ENCODE assay signal across 7 mouse cellular contexts in the genomic region with DNA sequence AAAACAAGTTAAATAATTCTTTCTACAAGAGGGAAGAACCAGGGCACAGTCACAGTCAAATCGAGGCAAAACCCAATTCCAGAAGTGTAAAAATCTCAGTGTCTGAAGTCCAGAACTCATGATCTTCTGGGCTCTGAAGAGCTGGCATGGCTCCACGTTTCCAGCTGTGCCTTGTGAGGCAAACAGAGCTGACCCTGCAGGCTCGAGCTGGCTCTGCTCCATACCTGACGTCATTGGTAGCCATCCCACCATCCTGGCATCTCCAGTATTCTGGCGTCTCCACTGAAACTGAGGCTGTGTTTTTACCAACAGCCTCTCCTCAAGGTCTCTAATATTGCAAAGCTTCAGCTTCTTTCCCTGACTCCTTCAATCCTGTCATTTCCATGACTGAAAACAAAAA.
DNase-seq lines count a peak whose midpoint lies in the region; ATAC-seq and TF ChIP-seq lines count a peak whose summit lies in the region.

No protein-coding gene starts in this region.

- H3K4me1 ChIP-seq in kidney, adult 2 months (ENCODE audit: control insufficient read depth, insufficient read depth, low read length), result no peaks in the 10 kb centered on the region; the same call in 1 of the 2 replicates
- H3K4me1 ChIP-seq in kidney, embryonic 15.5 days, result no peaks in the 10 kb centered on the region
- no peaks in the 10 kb centered on the region for H3K4me1 ChIP-seq in intestine, embryonic 15.5 days (replicated peaks)

- no peak for ATAC-seq in kidney, embryonic 15.5 days (replicated peaks; ENCODE audit: low FRiP score)
- no peak for ATAC-seq in Patski
- no peak for ATAC-seq in intestine, embryonic 15.5 days

- 43% methylated on average over 5 of the region's 5 CpGs for WGBS in kidney, adult 2 months
- WGBS in kidney, embryonic 15.5 days, result 71% methylated on average over 5 of the region's 5 CpGs
- 44% methylated on average over 5 of the region's 5 CpGs for WGBS in intestine, embryonic 15.5 days

- DNase-seq in kidney, adult 2 months, result peak; percentile 38
- DNase-seq in Patski (ENCODE audit: low read depth, low spot score), result peak; percentile 9
- peak; percentile 2 for DNase-seq in cerebellum, adult 8-10 months
- peak; percentile 56 to 70 for DNase-seq in kidney, postnatal 25 days
- no peak for DNase-seq in T-cell, adult 2 months (ENCODE audit: low spot score)

- H3K9me3 ChIP-seq in kidney, embryonic 15.5 days (replicated peaks), result no peaks in the 10 kb centered on the region
- H3K9me3 ChIP-seq in intestine, embryonic 15.5 days, result no peaks in the 10 kb centered on the region

- H3K4me3 ChIP-seq in kidney, adult 2 months (ENCODE audit: insufficient read depth, low read depth, low read length), result no peak overlapping the region
- no peak overlapping the region for H3K4me3 ChIP-seq in kidney, embryonic 15.5 days (replicated peaks)
- H3K4me3 ChIP-seq in intestine, embryonic 15.5 days (replicated peaks), result no peak overlapping the region

- POLR2A ChIA-PET in Patski (lab: Charles Lee), result no interaction called here

- H3K4me2 ChIP-seq in kidney, embryonic 15.5 days, result no peak overlapping the region
- no peak overlapping the region for H3K4me2 ChIP-seq in intestine, embryonic 15.5 days (replicated peaks)

- no peak for TF ChIP-seq CTCF in kidney, adult 2 months (conservative IDR thresholded peaks at IDR 0.05; ENCODE audit: insufficient read depth, insufficient read length, low read depth, low read length)
- TF ChIP-seq CTCF in Patski (IDR thresholded peaks at IDR 0.05), result no peak

- in situ Hi-C loops in Patski (cut with MboI; ENCODE audit: low pct_unique_long_range_greater_than_20kb), result no loop called here

- CTCF ChIA-PET in Patski (lab: Charles Lee), result no interaction called here

- no peaks in the 10 kb centered on the region for H3K36me3 ChIP-seq in kidney, adult 2 months (ENCODE audit: control insufficient read depth, insufficient read depth, low read length)
- no peaks in the 10 kb centered on the region for H3K36me3 ChIP-seq in kidney, embryonic 15.5 days
- no peaks in the 10 kb centered on the region for H3K36me3 ChIP-seq in intestine, embryonic 15.5 days

- H3K27ac ChIP-seq in kidney, adult 2 months (ENCODE audit: insufficient read depth, low read depth, low read length), result no peak overlapping the region
- no peak overlapping the region for H3K27ac ChIP-seq in kidney, embryonic 15.5 days
- H3K27ac ChIP-seq in intestine, embryonic 15.5 days, result no peak overlapping the region

- no peak for TF ChIP-seq POLR2A in kidney, adult 2 months (IDR thresholded peaks at IDR 0.05; ENCODE audit: low read depth, low read length)

- H3K27me3 ChIP-seq in kidney, adult 2 months (replicated peaks; ENCODE audit: control insufficient read depth, insufficient read depth, low read length), result no peaks in the 10 kb centered on the region
- no peaks in the 10 kb centered on the region for H3K27me3 ChIP-seq in kidney, embryonic 15.5 days
- no peaks in the 10 kb centered on the region for H3K27me3 ChIP-seq in Patski
- H3K27me3 ChIP-seq in intestine, embryonic 15.5 days (replicated peaks), result no peaks in the 10 kb centered on the region

- H3K9ac ChIP-seq in kidney, embryonic 15.5 days, result no peak overlapping the region
- no peak overlapping the region for H3K9ac ChIP-seq in intestine, embryonic 15.5 days
